Mouse (Mus musculus): Measurements from ENCODE around the gene Ranbp17. TPM values are rescaled to one million over a fixed set of nuclear protein-coding genes. Genes with fewer than 3 reads are reported as not detected.

Gene Ranbp17
- polyA plus RNA-seq, 1 experiment from 2014 or later: 15.4 TPM

DNA sequence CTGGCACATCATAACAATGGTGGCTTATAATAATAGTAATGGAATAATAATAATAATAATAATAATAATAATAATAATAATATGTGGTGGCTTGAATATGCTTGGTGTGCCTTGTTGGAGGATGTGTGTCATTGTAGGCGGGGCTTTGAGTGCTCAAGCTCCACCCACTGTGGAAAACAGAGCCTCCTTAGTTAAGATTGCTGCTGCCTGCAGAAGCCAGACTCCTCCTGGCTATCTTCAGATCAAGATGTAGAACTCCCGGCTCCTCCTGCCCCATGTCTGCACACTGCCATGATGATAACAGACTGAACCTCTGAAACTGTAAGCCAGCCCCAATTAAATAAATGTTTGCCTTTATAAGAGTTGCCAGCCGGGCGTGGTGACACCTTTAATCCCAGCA lies 21.0 kb upstream of the Ranbp17 start:
- DNase-seq (ENCODE audit: low spot score): no peak
- no peak overlapping the region for H3K4me3 ChIP-seq (ENCODE audit: low read depth, low read length)
- no peaks in the 10 kb centered on the region for H3K36me3 ChIP-seq (ENCODE audit: control insufficient read depth, insufficient read depth, low read length)
- no peak overlapping the region for H3K9ac ChIP-seq (ENCODE audit: low read length)
- H3K27me3 ChIP-seq (ENCODE audit: control insufficient read depth, insufficient read depth, low read length): no peaks in the 10 kb centered on the region
- no peak overlapping the region for H3K4me2 ChIP-seq (ENCODE audit: low read depth, low read length, severe bottlenecking)
- no peak overlapping the region for H3K27ac ChIP-seq (ENCODE audit: low read depth, low read length)
- no peaks in the 10 kb centered on the region for H3K4me1 ChIP-seq (replicated peaks; ENCODE audit: control insufficient read depth, insufficient read depth, low read length)
- ATAC-seq (replicated peaks; ENCODE audit: low FRiP score): no peak
- no peaks in the 10 kb centered on the region for H3K9me3 ChIP-seq (ENCODE audit: control insufficient read depth, low read length)
- WGBS: 88% methylated on average over 4 of the region's 4 CpGs

GRCm38 (mm10) chr11:33533577-33533976 lies 20.0 kb upstream of the Ranbp17 start:
- H3K27ac ChIP-seq (ENCODE audit: low read depth, low read length): no peak overlapping the region
- DNase-seq (ENCODE audit: low spot score) (no peak), ATAC-seq (replicated peaks; ENCODE audit: low FRiP score) (no peak)
- no peak overlapping the region for H3K9ac ChIP-seq (ENCODE audit: low read length)
- no peaks in the 10 kb centered on the region for H3K9me3 ChIP-seq (ENCODE audit: control insufficient read depth, low read length)
- no peak overlapping the region for H3K4me2 ChIP-seq (ENCODE audit: low read depth, low read length, severe bottlenecking)
- no peaks in the 10 kb centered on the region for H3K36me3 ChIP-seq (ENCODE audit: control insufficient read depth, insufficient read depth, low read length)
- H3K4me3 ChIP-seq (ENCODE audit: low read depth, low read length): no peak overlapping the region
- no peaks in the 10 kb centered on the region for H3K4me1 ChIP-seq (replicated peaks; ENCODE audit: control insufficient read depth, insufficient read depth, low read length)
- H3K27me3 ChIP-seq (ENCODE audit: control insufficient read depth, insufficient read depth, low read length): no peaks in the 10 kb centered on the region
- WGBS: 60% methylated on average over 3 of the region's 3 CpGs

DNA sequence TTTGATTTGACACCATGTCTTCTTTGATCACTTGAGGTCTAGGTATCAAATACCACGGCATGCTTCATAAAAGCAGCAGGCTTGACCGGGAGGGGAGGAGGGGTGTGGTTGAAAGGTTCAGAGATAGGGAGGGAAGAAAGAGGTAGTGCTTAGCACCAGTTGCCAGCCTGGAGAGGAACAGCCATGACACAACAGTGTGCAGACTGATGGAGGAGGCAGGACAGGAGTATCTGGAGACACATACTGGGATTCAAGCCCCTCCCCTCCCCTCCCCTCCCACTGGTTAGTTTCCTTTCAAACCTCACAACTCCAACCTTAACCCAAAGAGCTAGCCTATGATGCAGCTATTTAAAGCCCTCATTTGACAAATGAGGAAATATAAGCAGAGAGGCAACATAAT lies 16.0 kb upstream of the Ranbp17 start:
- Histone ChIP-seq H3K4me3 (ENCODE audit: low read depth, low read length) (no peak overlapping the region), H3K4me2 (ENCODE audit: low read depth, low read length, severe bottlenecking) (no peak overlapping the region), H3K36me3 (ENCODE audit: control insufficient read depth, insufficient read depth, low read length) (no peaks in the 10 kb centered on the region), H3K27ac (ENCODE audit: low read depth, low read length) (no peak overlapping the region), H3K9me3 (ENCODE audit: control insufficient read depth, low read length) (no peaks in the 10 kb centered on the region), H3K4me1 (replicated peaks; ENCODE audit: control insufficient read depth, insufficient read depth, low read length) (no peaks in the 10 kb centered on the region), H3K27me3 (ENCODE audit: control insufficient read depth, insufficient read depth, low read length) (no peaks in the 10 kb centered on the region), H3K9ac (ENCODE audit: low read length) (no peak overlapping the region)
- ATAC-seq (replicated peaks; ENCODE audit: low FRiP score) (no peak), DNase-seq (ENCODE audit: low spot score) (no peak)
- WGBS: 78% methylated on average over 2 of the region's 2 CpGs

DNA sequence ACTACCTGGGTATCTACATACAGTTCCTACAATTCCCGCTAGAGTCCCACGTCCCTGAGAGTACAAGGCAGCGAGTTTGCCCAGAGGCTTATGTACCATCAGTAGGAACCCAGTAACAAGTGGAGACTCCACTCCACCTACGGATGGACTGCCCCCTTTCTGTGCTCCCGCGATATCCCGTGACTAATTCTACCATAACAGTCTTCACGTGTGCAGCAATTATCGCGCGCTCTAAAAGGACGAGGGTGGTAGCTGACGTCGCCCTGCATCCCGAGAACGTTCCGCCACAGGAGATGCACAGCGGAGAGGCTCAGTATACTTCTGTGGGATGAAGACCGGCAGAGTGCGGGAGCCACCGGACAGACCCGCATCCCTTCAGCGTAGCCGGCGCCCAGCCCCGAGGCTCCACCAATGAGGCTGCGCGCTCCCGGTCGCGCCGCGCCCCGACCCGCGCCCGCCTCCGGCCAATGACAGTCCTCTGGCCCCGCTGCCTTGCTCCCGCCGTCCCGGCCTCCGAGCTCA lies 631 bp downstream of the Ranbp17 start:
- no peaks in the 10 kb centered on the region for H3K4me1 ChIP-seq (replicated peaks; ENCODE audit: control insufficient read depth, insufficient read depth, low read length)
- H3K36me3 ChIP-seq (ENCODE audit: control insufficient read depth, insufficient read depth, low read length): no peaks in the 10 kb centered on the region
- H3K27ac ChIP-seq (ENCODE audit: low read depth, low read length): peak overlapping the region; percentile 89
- H3K4me3 ChIP-seq (ENCODE audit: low read depth, low read length): peak overlapping the region; percentile 89
- H3K27me3 ChIP-seq (ENCODE audit: control insufficient read depth, insufficient read depth, low read length): no peaks in the 10 kb centered on the region
- WGBS: under 1% methylated on average over 42 of the region's 43 CpGs
- ATAC-seq (replicated peaks; ENCODE audit: low FRiP score) (peak; percentile 90), DNase-seq (ENCODE audit: low spot score) (peak; percentile 82)
- H3K9ac ChIP-seq (ENCODE audit: low read length): peak overlapping the region; percentile 95
- H3K4me2 ChIP-seq (ENCODE audit: low read depth, low read length, severe bottlenecking): peak overlapping the region; percentile 65
- no peaks in the 10 kb centered on the region; the same call in 1 of the 2 replicates for H3K9me3 ChIP-seq (ENCODE audit: control insufficient read depth, low read length)

DNA sequence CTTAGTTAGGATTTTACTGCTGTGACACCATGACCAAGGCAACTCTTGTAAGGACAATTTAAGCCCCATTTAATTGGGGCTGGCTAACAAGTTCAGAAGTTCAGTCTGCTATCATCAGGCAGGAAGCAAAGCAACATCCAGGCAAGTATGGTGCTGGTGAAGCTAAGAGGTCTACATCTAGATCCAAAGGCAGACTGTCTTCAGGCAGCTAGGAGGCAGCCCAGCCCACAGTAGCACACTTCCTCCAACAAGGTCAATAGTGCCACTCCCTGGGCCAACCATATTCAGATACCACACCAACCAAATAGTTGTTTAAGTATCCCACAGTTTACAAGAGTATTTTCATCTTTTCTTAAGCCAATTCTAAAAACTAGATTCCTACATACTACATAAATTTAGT lies 4.1 kb downstream of the Ranbp17 start:
- no peak overlapping the region for H3K4me2 ChIP-seq (ENCODE audit: low read depth, low read length, severe bottlenecking)
- no peak for DNase-seq (ENCODE audit: low spot score)
- H3K9me3 ChIP-seq (ENCODE audit: control insufficient read depth, low read length): no peaks in the 10 kb centered on the region; the same call in 1 of the 2 replicates
- H3K4me1 ChIP-seq (replicated peaks; ENCODE audit: control insufficient read depth, insufficient read depth, low read length): no peaks in the 10 kb centered on the region
- no peak overlapping the region for H3K27ac ChIP-seq (ENCODE audit: low read depth, low read length)
- no peak overlapping the region for H3K9ac ChIP-seq (ENCODE audit: low read length)
- H3K36me3 ChIP-seq (ENCODE audit: control insufficient read depth, insufficient read depth, low read length): no peaks in the 10 kb centered on the region
- no peaks in the 10 kb centered on the region for H3K27me3 ChIP-seq (ENCODE audit: control insufficient read depth, insufficient read depth, low read length)
- no peak overlapping the region for H3K4me3 ChIP-seq (ENCODE audit: low read depth, low read length)
- ATAC-seq (replicated peaks; ENCODE audit: low FRiP score): no peak

- WGBS: 80% methylated on average over 4 of the region's 4 CpGs
Measured at GRCm38 (mm10) chr11:33485746-33486145, 27.8 kb downstream of the Ranbp17 start.

DNA sequence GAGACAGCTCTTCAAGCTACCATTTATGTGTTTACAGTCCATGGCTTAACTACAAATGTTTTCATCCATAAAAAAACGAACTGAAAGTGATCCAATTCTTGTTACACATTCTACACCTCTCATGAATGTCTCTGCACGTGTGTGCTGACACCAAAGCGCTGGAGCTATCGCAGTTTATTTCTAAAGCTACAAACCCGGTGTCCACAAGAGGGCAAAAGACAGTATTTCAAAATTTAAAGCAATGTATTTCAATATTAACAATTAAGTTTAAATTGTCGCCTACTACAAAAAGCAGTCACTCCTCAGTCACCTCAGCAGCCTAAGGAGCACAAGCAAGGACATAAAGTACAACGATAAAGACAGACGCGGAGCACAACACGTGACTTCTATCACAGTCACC lies 33.1 kb downstream of the Ranbp17 start:
- no peak overlapping the region for H3K4me2 ChIP-seq (ENCODE audit: low read depth, low read length, severe bottlenecking)
- H3K27ac ChIP-seq (ENCODE audit: low read depth, low read length): no peak overlapping the region
- no peaks in the 10 kb centered on the region for H3K36me3 ChIP-seq (ENCODE audit: control insufficient read depth, insufficient read depth, low read length)
- H3K27me3 ChIP-seq (ENCODE audit: control insufficient read depth, insufficient read depth, low read length): no peaks in the 10 kb centered on the region
- DNase-seq (ENCODE audit: low spot score): no peak
- no peak overlapping the region for H3K9ac ChIP-seq (ENCODE audit: low read length)
- no peak for ATAC-seq (replicated peaks; ENCODE audit: low FRiP score)
- no peak overlapping the region for H3K4me3 ChIP-seq (ENCODE audit: low read depth, low read length)
- no peaks in the 10 kb centered on the region for H3K4me1 ChIP-seq (replicated peaks; ENCODE audit: control insufficient read depth, insufficient read depth, low read length)
- no peaks in the 10 kb centered on the region for H3K9me3 ChIP-seq (ENCODE audit: control insufficient read depth, low read length)
- WGBS: 91% methylated on average over 10 of the region's 10 CpGs

More at GRCm38 (mm10) chr11:33485746-33486145, 27.8 kb downstream of the Ranbp17 start:
- H3K9me3 ChIP-seq (ENCODE audit: control insufficient read depth, low read length): no peaks in the 10 kb centered on the region
- no peak overlapping the region for H3K4me3 ChIP-seq (ENCODE audit: low read depth, low read length)
- no peak overlapping the region for H3K27ac ChIP-seq (ENCODE audit: low read depth, low read length)
- no peaks in the 10 kb centered on the region for H3K4me1 ChIP-seq (replicated peaks; ENCODE audit: control insufficient read depth, insufficient read depth, low read length)
- no peaks in the 10 kb centered on the region for H3K27me3 ChIP-seq (ENCODE audit: control insufficient read depth, insufficient read depth, low read length)
- no peaks in the 10 kb centered on the region for H3K36me3 ChIP-seq (ENCODE audit: control insufficient read depth, insufficient read depth, low read length)
- ATAC-seq (replicated peaks; ENCODE audit: low FRiP score) (no peak), DNase-seq (ENCODE audit: low spot score) (no peak)
- no peak overlapping the region for H3K4me2 ChIP-seq (ENCODE audit: low read depth, low read length, severe bottlenecking)
- H3K9ac ChIP-seq (ENCODE audit: low read length): no peak overlapping the region

DNA sequence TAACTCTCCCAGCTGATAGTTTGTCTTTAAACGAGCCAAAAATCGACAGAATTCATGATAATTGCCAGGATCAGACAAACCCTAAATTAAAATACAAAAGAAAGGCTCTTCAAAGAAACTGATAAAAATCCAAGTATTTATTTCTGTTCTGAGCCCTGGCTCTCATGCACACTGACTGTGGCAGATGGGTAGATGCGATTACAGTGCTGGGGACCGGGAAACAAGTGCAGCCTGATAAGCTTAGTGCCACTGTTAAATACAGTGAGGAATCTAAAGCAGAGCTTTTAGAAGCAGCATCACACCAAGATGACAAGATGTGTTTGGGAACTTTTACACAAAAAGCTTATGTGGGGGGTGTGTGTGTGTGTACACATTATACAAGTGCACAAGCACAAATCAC lies 34.3 kb downstream of the Ranbp17 start:
- no peak for ATAC-seq (replicated peaks; ENCODE audit: low FRiP score)
- DNase-seq (ENCODE audit: low spot score): no peak
- Histone ChIP-seq H3K4me1 (replicated peaks; ENCODE audit: control insufficient read depth, insufficient read depth, low read length) (no peaks in the 10 kb centered on the region), H3K27ac (ENCODE audit: low read depth, low read length) (no peak overlapping the region), H3K27me3 (ENCODE audit: control insufficient read depth, insufficient read depth, low read length) (no peaks in the 10 kb centered on the region), H3K9me3 (ENCODE audit: control insufficient read depth, low read length) (no peaks in the 10 kb centered on the region), H3K36me3 (ENCODE audit: control insufficient read depth, insufficient read depth, low read length) (no peaks in the 10 kb centered on the region), H3K9ac (ENCODE audit: low read length) (no peak overlapping the region), H3K4me2 (ENCODE audit: low read depth, low read length, severe bottlenecking) (no peak overlapping the region), H3K4me3 (ENCODE audit: low read depth, low read length) (no peak overlapping the region)
- WGBS: 92% methylated on average over 4 of the region's 4 CpGs

- 91% methylated on average over 2 of the region's 2 CpGs for WGBS
Measured at GRCm38 (mm10) chr11:33476634-33477033, 36.9 kb downstream of the Ranbp17 start.

More at GRCm38 (mm10) chr11:33476634-33477033, 36.9 kb downstream of the Ranbp17 start:
- ATAC-seq (replicated peaks; ENCODE audit: low FRiP score): no peak
- Histone ChIP-seq H3K36me3 (ENCODE audit: control insufficient read depth, insufficient read depth, low read length) (no peaks in the 10 kb centered on the region), H3K27ac (ENCODE audit: low read depth, low read length) (no peak overlapping the region), H3K4me1 (replicated peaks; ENCODE audit: control insufficient read depth, insufficient read depth, low read length) (no peaks in the 10 kb centered on the region), H3K4me3 (ENCODE audit: low read depth, low read length) (no peak overlapping the region), H3K9ac (ENCODE audit: low read length) (no peak overlapping the region), H3K27me3 (ENCODE audit: control insufficient read depth, insufficient read depth, low read length) (no peaks in the 10 kb centered on the region), H3K9me3 (ENCODE audit: control insufficient read depth, low read length) (no peaks in the 10 kb centered on the region), H3K4me2 (ENCODE audit: low read depth, low read length, severe bottlenecking) (no peak overlapping the region)
- DNase-seq (ENCODE audit: low spot score): no peak

Measured in forebrain, embryonic 11.5 days (tissue).